17 mouse cellular contexts compared by ENCODE assay signal in genomic region chr4:62520892-62521400, GRCm38 (mm10). TPM values are rescaled to one million over a fixed set of nuclear protein-coding genes. Genes with fewer than 3 reads are reported as not detected.
DNase-seq lines count a peak whose midpoint lies in the region; ATAC-seq lines count a peak whose summit lies in the region.
"Had no signal": no experiment of that assay in that cellular context is flagged by ENCODE, and none has a peak within 500 bp of the region (broad histone marks: within the 10 kb centered on the region; RNA-seq: fewer than 3 reads in every experiment).

No protein-coding gene starts in this region.

- no peak overlapping the region; the same call in 1 of the 2 replicates for H3K27ac ChIP-seq in heart, embryonic 10.5 days
- H3K27ac ChIP-seq in neural tube, embryonic 15.5 days (replicated peaks) = no peak overlapping the region
- H3K27ac ChIP-seq in liver, embryonic 13.5 days = peak overlapping the region; percentile 100
- H3K27ac ChIP-seq: limb, embryonic 13.5 days had no signal

- peak overlapping the region; percentile 71; the same call in 1 of the 2 replicates for H3K4me3 ChIP-seq in heart, embryonic 10.5 days
- no peak overlapping the region for H3K4me3 ChIP-seq in neural tube, embryonic 15.5 days (replicated peaks)
- H3K4me3 ChIP-seq in liver, embryonic 13.5 days (replicated peaks) = peak overlapping the region; percentile 89; the same call in 1 of the 2 replicates

- H3K4me2 ChIP-seq in neural tube, embryonic 15.5 days = peak overlapping the region; percentile 68
- H3K4me2 ChIP-seq in liver, embryonic 13.5 days = peak overlapping the region; percentile 89

- no peaks in the 10 kb centered on the region for H3K27me3 ChIP-seq in heart, embryonic 10.5 days (ENCODE audit: insufficient read depth, poor library complexity, severe bottlenecking)
- no peaks in the 10 kb centered on the region for H3K27me3 ChIP-seq in neural tube, embryonic 15.5 days (replicated peaks)
- no peaks in the 10 kb centered on the region for H3K27me3 ChIP-seq in liver, embryonic 13.5 days
- H3K27me3 ChIP-seq: forebrain, embryonic 13.5 days; limb, embryonic 13.5 days had no signal

- no peak for ATAC-seq in neural tube, embryonic 15.5 days (ENCODE audit: low FRiP score)
- no peak for ATAC-seq in liver, embryonic 13.5 days (ENCODE audit: low read depth)
- ATAC-seq in inflammation-experienced regulatory T-cells, adult 6 months = no peak
- ATAC-seq: CD4-positive, CD25-positive, alpha-beta regulatory T cell, adult 4 months; forebrain, embryonic 13.5 days; intestine, embryonic 16.5 days had no signal

- 83% methylated on average over 2 of the region's 2 CpGs for WGBS in heart, embryonic 10.5 days
- 89% methylated on average over 2 of the region's 2 CpGs for WGBS in neural tube, embryonic 15.5 days
- 63% methylated on average over 2 of the region's 2 CpGs for WGBS in liver, embryonic 13.5 days (ENCODE audit: insufficient replicate concordance)

- no peaks in the 10 kb centered on the region for H3K9me3 ChIP-seq in heart, embryonic 10.5 days
- no peaks in the 10 kb centered on the region for H3K9me3 ChIP-seq in neural tube, embryonic 15.5 days (replicated peaks)
- no peaks in the 10 kb centered on the region for H3K9me3 ChIP-seq in liver, embryonic 13.5 days (replicated peaks)
- H3K9me3 ChIP-seq: forebrain, embryonic 13.5 days; limb, embryonic 13.5 days had no signal

- DNase-seq in heart, embryonic 10.5 days (ENCODE audit: low spot score) = no peak
- no peak for DNase-seq in heart, adult 9 months (ENCODE audit: low spot score in 2 of 2)
- no peak for DNase-seq in neural tube, embryonic 10.5 days (ENCODE audit: extremely low spot score, low spot score)
- no peak for DNase-seq in liver, embryonic 13.5 days
- DNase-seq in natural killer cell, adult 2 months (ENCODE audit: low spot score in 2 of 2) = no peak
- no peak for DNase-seq in c-Kit-positive CD71-positive TER-119-positive erythroid progenitor cells, embryonic 14.5 days (ENCODE audit: low spot score)
- DNase-seq: adrenal gland, postnatal 10 days; cerebellum, postnatal 14 days; heart, adult 18-20 months; heart, postnatal 4 days; kidney, postnatal 36 days had no signal

- peaks cover 18% of the 10 kb centered on the region for H3K36me3 ChIP-seq in heart, embryonic 10.5 days
- H3K36me3 ChIP-seq in neural tube, embryonic 15.5 days = no peaks in the 10 kb centered on the region
- H3K36me3 ChIP-seq in liver, embryonic 13.5 days = peaks cover 26% of the 10 kb centered on the region

- peaks cover 38% of the 10 kb centered on the region for H3K4me1 ChIP-seq in heart, embryonic 10.5 days
- H3K4me1 ChIP-seq in neural tube, embryonic 15.5 days = peaks cover 34% of the 10 kb centered on the region
- peaks cover 74% of the 10 kb centered on the region for H3K4me1 ChIP-seq in liver, embryonic 13.5 days (replicated peaks)

- no peak overlapping the region for H3K9ac ChIP-seq in neural tube, embryonic 15.5 days (replicated peaks)
- H3K9ac ChIP-seq in liver, embryonic 13.5 days = peak overlapping the region; percentile 99

RNA-seq across cellular contexts. Expression of gene Alad, which starts 1.2 kb away (rescaled TPM):
- 144 and 157 TPM in 2 replicates for polyA plus RNA-seq in heart, embryonic 10.5 days (2016; fragmentation: Nextera tagmentation; extraction: Ambion mirVana)
- polyA plus RNA-seq in neural tube, embryonic 15.5 days (2015; fragmentation: Nextera tagmentation; extraction: Ambion mirVana) = 69.2 and 74.9 TPM in 2 replicates
- 616 and 657 TPM in 2 replicates for polyA plus RNA-seq in liver, embryonic 13.5 days (2015; fragmentation: Nextera tagmentation; extraction: Ambion mirVana)
- 10 to 100 TPM; 75.5 to 92.5 (median 76.8) TPM for polyA plus RNA-seq in inflammation-experienced regulatory T-cells, adult 6 months (2017; shearing (Covaris generic))

RNA-seq across cellular contexts. Expression of gene Pole3, which starts 3.9 kb away (rescaled TPM):
- polyA plus RNA-seq in heart, embryonic 10.5 days (2016; fragmentation: Nextera tagmentation; extraction: Ambion mirVana) = 72.1 and 87.4 TPM in 2 replicates
- polyA plus RNA-seq in neural tube, embryonic 15.5 days (2015; fragmentation: Nextera tagmentation; extraction: Ambion mirVana) = 52.0 and 60.9 TPM in 2 replicates
- polyA plus RNA-seq in liver, embryonic 13.5 days (2015; fragmentation: Nextera tagmentation; extraction: Ambion mirVana) = 77.3 and 81.0 TPM in 2 replicates
- polyA plus RNA-seq in inflammation-experienced regulatory T-cells, adult 6 months (2017; shearing (Covaris generic)) = 10 to 100 TPM; 28.8 to 36.2 (median 36.2) TPM

RNA-seq across cellular contexts. Expression of gene 4933430I17Rik, which starts 4.2 kb away (rescaled TPM):
- polyA plus RNA-seq in heart, embryonic 10.5 days (2016; fragmentation: Nextera tagmentation; extraction: Ambion mirVana) = 0.36 and 0.49 TPM in 2 replicates
- 0.40 and 0.55 TPM in 2 replicates for polyA plus RNA-seq in neural tube, embryonic 15.5 days (2015; fragmentation: Nextera tagmentation; extraction: Ambion mirVana)
- polyA plus RNA-seq in liver, embryonic 13.5 days (2015; fragmentation: Nextera tagmentation; extraction: Ambion mirVana) = 0.14 and 0.23 TPM in 2 replicates
- polyA plus RNA-seq in inflammation-experienced regulatory T-cells, adult 6 months (2017; shearing (Covaris generic)) = under 1 TPM in 2 of 3 experiments, not detected in 1; 0.40 to 0.44 TPM
- polyA plus RNA-seq: CD4-positive, CD25-positive, alpha-beta regulatory T cell, adult 4 months had no signal

RNA-seq across cellular contexts. Expression of gene Hdhd3, which starts 17.7 kb away (rescaled TPM):
- 7.0 and 10.1 TPM in 2 replicates for polyA plus RNA-seq in heart, embryonic 10.5 days (2016; fragmentation: Nextera tagmentation; extraction: Ambion mirVana)
- polyA plus RNA-seq in neural tube, embryonic 15.5 days (2015; fragmentation: Nextera tagmentation; extraction: Ambion mirVana) = 12.6 and 13.4 TPM in 2 replicates
- 6.3 and 7.1 TPM in 2 replicates for polyA plus RNA-seq in liver, embryonic 13.5 days (2015; fragmentation: Nextera tagmentation; extraction: Ambion mirVana)
- polyA plus RNA-seq in inflammation-experienced regulatory T-cells, adult 6 months (2017; shearing (Covaris generic)) = 1 to 10 TPM; 1.6 to 2.0 (median 1.8) TPM

RNA-seq across cellular contexts. Expression of gene Rgs3, which starts 38.7 kb away (rescaled TPM):
- 61.4 and 65.4 TPM in 2 replicates for polyA plus RNA-seq in heart, embryonic 10.5 days (2016; fragmentation: Nextera tagmentation; extraction: Ambion mirVana)
- polyA plus RNA-seq in neural tube, embryonic 15.5 days (2015; fragmentation: Nextera tagmentation; extraction: Ambion mirVana) = 49.2 and 53.8 TPM in 2 replicates
- polyA plus RNA-seq in liver, embryonic 13.5 days (2015; fragmentation: Nextera tagmentation; extraction: Ambion mirVana) = 5.7 and 5.9 TPM in 2 replicates
- polyA plus RNA-seq in inflammation-experienced regulatory T-cells, adult 6 months (2017; shearing (Covaris generic)) = 10 to 100 TPM; 50.8 to 68.5 (median 62.7) TPM
